Mouse (Mus musculus): ENCODE results near the gene Kank3.

Kank3 gene

GRCm38 (mm10) chr17:33807181-33807888, 3.0 kb upstream of the Kank3 start:
- in situ Hi-C loops (cut with MboI, MseI), result no loop called here

DNA sequence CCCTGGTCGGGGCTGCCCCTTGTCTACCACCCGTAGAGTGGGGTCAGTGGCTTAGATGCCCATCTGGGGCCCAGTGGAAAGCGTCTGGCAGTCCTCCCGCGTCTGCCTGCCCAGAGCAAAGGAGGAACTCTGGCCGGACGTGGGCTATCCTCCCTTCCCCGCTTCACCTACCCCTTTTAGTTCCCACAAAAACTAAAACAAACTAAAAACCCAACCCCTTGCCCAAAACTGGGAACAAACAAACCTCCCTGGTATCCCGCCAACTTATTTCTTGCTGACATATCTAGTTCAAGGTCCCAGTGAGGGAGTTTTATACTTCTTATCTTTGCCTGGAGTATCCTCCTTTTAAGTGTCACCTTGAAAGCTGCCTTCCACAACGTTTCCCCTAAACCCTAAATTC, 2.1 kb upstream of the Kank3 start:
- in situ Hi-C loops (cut with MboI, MseI), result no loop called here

GRCm38 (mm10) chr17:33811142-33811516, 810 bp downstream of the Kank3 start:
- in situ Hi-C loops (cut with MboI, MseI), result no loop called here

GRCm38 (mm10) chr17:33812475-33812874, 2.2 kb downstream of the Kank3 start:
- in situ Hi-C loops (cut with MboI, MseI), result no loop called here

GRCm38 (mm10) chr17:33812990-33813389, 2.7 kb downstream of the Kank3 start:
- in situ Hi-C loops (cut with MboI, MseI), result no loop called here

- in situ Hi-C loops (cut with MboI, MseI), result no loop called here
Measured at GRCm38 (mm10) chr17:33815399-33815798, 5.1 kb downstream of the Kank3 start.

- in situ Hi-C loops (cut with MboI, MseI), result no loop called here
Measured at GRCm38 (mm10) chr17:33816612-33817011, 6.3 kb downstream of the Kank3 start.

- in situ Hi-C loops (cut with MboI, MseI), result no loop called here
Measured at GRCm38 (mm10) chr17:33817184-33817968, 7.1 kb downstream of the Kank3 start.

- in situ Hi-C loops (cut with MboI, MseI), result no loop called here
Measured at GRCm38 (mm10) chr17:33817969-33818643, 7.8 kb downstream of the Kank3 start.

DNA sequence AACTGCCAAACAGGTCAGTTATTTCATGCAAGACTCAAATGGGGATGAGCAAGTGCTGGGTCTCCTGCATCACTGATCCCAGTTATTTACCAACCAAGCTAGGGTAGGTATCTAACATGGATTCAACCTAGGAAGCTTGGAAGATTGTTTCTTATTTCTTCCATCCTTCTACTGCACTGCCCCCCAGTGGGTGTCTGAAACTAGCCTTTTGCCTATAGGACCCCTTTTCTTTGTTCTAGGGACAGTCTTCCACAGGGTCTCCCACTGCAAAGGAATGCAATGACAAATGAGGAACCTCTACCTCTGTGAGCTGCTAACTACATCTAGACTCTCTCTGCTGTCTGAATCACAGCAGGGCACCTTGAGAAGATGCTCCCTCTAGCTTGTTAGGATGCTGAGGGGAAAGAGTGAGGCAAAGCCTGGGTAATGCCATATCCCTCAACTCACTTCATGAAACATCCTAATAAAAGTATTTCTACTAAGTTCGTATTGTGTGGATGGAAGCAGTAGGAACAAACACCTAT, 12.2 kb downstream of the Kank3 start:
- in situ Hi-C loops (cut with MboI, MseI), result loop anchor here (5.0 kb wide), 1 partner anchor 135 kb away; the partner anchor contains the start of gene Hnrnpm

- in situ Hi-C loops (cut with MboI, MseI), result loop anchor here (5.0 kb wide), 1 partner anchor 136 kb away; the partner anchor contains the start of gene Hnrnpm
Measured at GRCm38 (mm10) chr17:33823171-33823570, 12.9 kb downstream of the Kank3 start.

DNA sequence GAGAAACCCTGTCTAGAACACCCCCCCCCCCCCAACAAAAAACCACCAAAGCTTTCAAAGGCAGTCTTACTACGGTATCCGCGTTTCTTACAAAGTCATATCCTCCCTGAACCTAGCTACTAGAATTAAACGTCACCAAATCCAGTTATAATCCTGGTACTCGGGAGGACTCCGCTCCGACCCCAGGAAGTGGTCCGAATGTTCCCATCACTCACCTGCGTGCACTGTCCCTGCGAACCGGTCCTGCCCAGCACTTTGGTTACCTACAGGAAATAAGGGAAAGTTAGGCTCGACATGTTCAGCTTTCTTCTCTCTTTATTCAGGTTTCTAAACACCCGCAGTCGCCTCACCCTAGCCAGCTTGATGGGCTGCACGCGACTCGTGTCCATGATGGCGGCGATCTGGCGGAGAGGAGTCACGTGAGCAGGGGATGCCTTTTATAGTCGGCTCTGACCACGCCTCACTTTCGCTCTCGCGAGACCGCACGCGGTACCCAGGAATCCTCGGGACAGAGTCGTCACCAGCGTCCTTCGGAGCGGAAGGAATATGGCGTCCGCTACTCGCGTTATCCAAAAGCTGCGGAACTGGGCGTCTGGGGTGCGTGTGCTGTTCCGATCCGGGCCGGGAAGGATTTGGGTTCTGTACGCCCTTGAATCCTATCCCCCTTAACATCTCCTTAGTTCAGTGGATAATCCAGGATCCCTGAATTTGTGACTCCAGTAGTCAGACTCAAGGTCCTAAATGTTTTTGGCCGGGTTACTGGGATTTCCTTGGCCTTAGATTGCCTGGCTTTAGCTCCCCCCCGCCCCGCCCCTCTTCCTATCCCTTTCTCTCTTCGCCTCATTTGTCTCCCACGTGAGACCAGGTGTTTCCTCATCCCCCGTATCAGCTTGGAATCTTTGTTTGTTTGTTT, 14.0 kb downstream of the Kank3 start, which contains the start of the genes Rps28 and Ndufa7:
Rps28 (minus strand) TSS at position 479 of the 913 bp plus-strand sequence.
Ndufa7 (plus strand) TSS at position 489 of the 913 bp plus-strand sequence.
- in situ Hi-C loops (cut with MboI, MseI), result loop anchor here (5.0 kb wide), 1 partner anchor 137 kb away; the partner anchor contains the start of gene Hnrnpm

GRCm38 (mm10) chr17:33824997-33825330, 14.6 kb downstream of the Kank3 start:
- in situ Hi-C loops (cut with MboI, MseI), result loop anchor here (5.0 kb wide), 1 partner anchor 138 kb away; the partner anchor contains the start of gene Hnrnpm

- in situ Hi-C loops (cut with MboI, MseI), result no loop called here
Measured at GRCm38 (mm10) chr17:33825462-33825861, 15.1 kb downstream of the Kank3 start.

DNA sequence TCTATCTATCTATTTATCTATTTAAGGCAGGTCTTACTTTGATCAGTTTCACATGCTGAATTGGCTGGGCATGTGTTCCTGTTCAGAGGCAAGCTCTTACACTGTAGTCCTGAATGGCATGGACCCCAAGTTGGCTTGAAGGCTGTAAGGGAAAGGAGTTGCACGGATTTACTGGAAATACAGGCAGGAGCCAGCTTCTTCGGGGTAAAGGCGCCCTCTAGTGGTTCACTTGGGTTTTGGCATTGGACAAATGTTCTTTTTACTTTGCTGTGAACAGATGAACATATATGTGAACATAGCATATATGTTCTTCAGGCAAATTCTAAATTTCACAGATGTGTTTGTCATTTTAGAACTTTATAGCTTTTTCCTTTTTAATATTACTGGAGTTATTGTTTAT, 16.5 kb downstream of the Kank3 start:
- in situ Hi-C loops (cut with MboI, MseI), result no loop called here

DNA sequence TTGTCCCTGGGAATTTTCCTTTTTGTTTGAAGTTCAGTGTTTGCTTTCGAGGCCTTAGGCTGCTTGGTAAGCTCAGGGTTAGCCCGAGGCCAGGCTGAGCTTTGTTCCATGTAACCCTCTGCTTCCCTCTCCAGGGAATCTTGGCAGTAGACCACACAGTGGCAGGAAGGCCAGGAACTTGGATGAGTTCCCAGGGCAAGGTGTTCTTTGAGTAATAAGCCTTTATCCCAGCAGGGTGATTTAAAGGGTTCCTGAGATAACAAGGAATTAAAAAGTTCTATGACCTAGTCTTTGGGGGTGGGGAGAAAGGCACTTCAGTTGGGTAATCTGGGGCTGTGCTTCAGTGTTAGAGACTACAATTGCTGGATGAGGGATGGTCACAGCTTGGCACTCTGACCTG, 18.6 kb downstream of the Kank3 start:
- in situ Hi-C loops (cut with MboI, MseI), result no loop called here

GRCm38 (mm10) chr17:33829561-33829960, 19.2 kb downstream of the Kank3 start:
- in situ Hi-C loops (cut with MboI, MseI), result no loop called here

- in situ Hi-C loops (cut with MboI, MseI), result no loop called here
Measured at GRCm38 (mm10) chr17:33842966-33843795, 32.9 kb downstream of the Kank3 start, which contains the start of gene Cd320. Cd320 (plus strand) TSS chr17:33843091.

DNA sequence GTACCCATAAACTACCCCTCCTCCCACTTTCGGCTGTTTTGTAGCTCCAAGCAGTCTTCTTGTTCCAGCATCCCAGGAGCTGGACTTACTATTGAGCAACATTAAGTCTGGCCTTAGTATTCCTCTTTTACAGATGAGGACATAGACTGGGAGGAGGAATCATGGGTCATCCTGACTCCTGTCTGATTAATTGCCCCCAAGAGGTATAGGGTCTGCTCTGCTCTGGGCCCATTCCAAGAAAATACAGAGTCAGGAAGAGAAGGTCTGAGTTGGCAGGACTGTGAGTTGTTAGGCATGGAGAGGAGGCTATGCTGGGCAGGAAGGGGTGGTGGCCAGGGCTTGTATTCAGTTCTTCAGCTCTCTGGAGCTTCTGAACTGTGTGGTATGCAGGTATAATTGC, 33.9 kb downstream of the Kank3 start:
- in situ Hi-C loops (cut with MboI, MseI), result no loop called here

GRCm38 (mm10) chr17:33848139-33848538, 37.8 kb downstream of the Kank3 start:
- in situ Hi-C loops (cut with MboI, MseI), result loop anchor here (5.0 kb wide), 1 partner anchor 34 kb away; no protein-coding TSS in a partner anchor

Measured in T-helper 2 cell (primary cell).